ENCODE assay signal across 19 mouse cellular contexts in the genomic region with DNA sequence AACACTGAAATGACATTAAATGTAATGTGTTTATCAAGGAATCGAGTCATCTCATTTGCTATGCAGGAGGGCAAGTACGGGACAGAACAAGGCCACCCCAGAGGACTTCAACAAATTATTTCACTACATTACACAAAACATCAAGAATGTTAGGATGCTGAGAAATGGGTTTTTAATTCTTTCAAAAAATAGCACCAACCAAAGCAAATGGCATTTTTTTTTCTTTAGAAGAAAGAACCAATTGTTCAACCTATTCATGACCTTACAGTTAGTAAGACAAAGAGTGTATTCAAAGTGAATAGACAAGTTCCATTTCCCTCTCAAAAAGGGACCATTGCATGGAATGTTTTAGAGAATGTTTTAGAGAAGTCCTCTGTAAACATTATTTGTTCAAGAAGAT.
DNase-seq lines count a peak whose midpoint lies in the region; ATAC-seq lines count a peak whose summit lies in the region.
"Had no signal": no experiment of that assay in that cellular context is flagged by ENCODE, and none has a peak within 500 bp of the region (broad histone marks: within the 10 kb centered on the region; RNA-seq: fewer than 3 reads in every experiment).

No protein-coding gene starts in this region.

- intact Hi-C loops in left cerebral cortex, postnatal 14 days (cut with DNase I) = no loop called here

- no peak for DNase-seq in frontal cortex, postnatal 10 days (ENCODE audit: low spot score in 2 of 2)
- DNase-seq in Muller cell, postnatal 12 days (ENCODE audit: inconsistent ontology term) = peak; percentile 83
- peak; percentile 7 for DNase-seq in brain, adult 2 months (ENCODE audit: low read depth, low spot score)
- DNase-seq in left cerebral cortex, postnatal 14 days (ENCODE audit: low spot score in 2 of 2) = no peak
- DNase-seq in right cerebral cortex, postnatal 36 days (ENCODE audit: low spot score in 2 of 2) = no peak
- DNase-seq: cerebellum, adult 11-12 months; cerebellum, adult 8-10 months; cerebellum, postnatal 10 days; cerebellum, postnatal 36 days; embryo, embryonic 11 days; gastrocnemius, postnatal 25 days; heart, adult 18-20 months; heart, postnatal 10 days; heart, postnatal 36 days had no signal

- ATAC-seq in frontal cortex, adult (ENCODE audit: low TSS enrichment) = peak; percentile 50; the same call in 1 of the 2 replicates
- ATAC-seq: activated CD4-positive, CD25-positive, alpha-beta regulatory T cell, adult 4 months; CD4-positive, CD25-positive, alpha-beta regulatory T cell, adult 4 months; forebrain, embryonic 16.5 days; intestine, postnatal 0 days had no signal

Comparison
In these comparisons a context has a peak if more than half of its experiments do, and no peak if none do; other contexts are left out.
1. DNase-seq: peak in Muller cell, postnatal 12 days (single experiment) and brain, adult 2 months (single experiment); none in frontal cortex, postnatal 10 days (0 of 2), left cerebral cortex, postnatal 14 days (0 of 2) and right cerebral cortex, postnatal 36 days (0 of 2).